ENCODE assay signal across 8 mouse cellular contexts in genomic region chr8:4322470-4322869, GRCm38 (mm10). TPM values are rescaled to one million over a fixed set of nuclear protein-coding genes. Genes with fewer than 3 reads are reported as not detected.
DNase-seq lines count a peak whose midpoint lies in the region; ATAC-seq lines count a peak whose summit lies in the region.

No protein-coding gene starts in this region.

- H3K9ac ChIP-seq in forebrain, embryonic 16.5 days (replicated peaks; ENCODE audit: low read depth, low read length) = no peak overlapping the region
- H3K9ac ChIP-seq in hindbrain, embryonic 16.5 days (ENCODE audit: low read depth, low read length) = no peak overlapping the region
- H3K9ac ChIP-seq in midbrain, embryonic 14.5 days (replicated peaks; ENCODE audit: low read length) = no peak overlapping the region

- intact Hi-C loops in left cerebral cortex, postnatal 14 days (cut with DNase I) = loop anchor here (2.0 to 5.0 kb wide), 2 partner anchors 45 to 72 kb away; partner anchors contain the start of gene Timm44

- DNase-seq in forebrain, embryonic 10.5 days (ENCODE audit: extremely low spot score, low spot score) = peak; percentile 85
- peak; percentile 74 for DNase-seq in cerebellum, adult 8-10 months
- DNase-seq in frontal cortex, postnatal 25 days (ENCODE audit: low spot score in 2 of 2) = peak; percentile 81 to 83
- DNase-seq in left cerebral cortex, postnatal 14 days (ENCODE audit: low spot score in 2 of 2) = peak; percentile 89 to 92
- DNase-seq in midbrain, embryonic 14.5 days = peak; percentile 92
- peak; percentile 81 to 88 for DNase-seq in spleen, postnatal 10 days (ENCODE audit: low spot score in 2 of 2)

- H3K27ac ChIP-seq in forebrain, embryonic 10.5 days = no peak overlapping the region
- no peak overlapping the region for H3K27ac ChIP-seq in forebrain, embryonic 16.5 days (ENCODE audit: low read length)
- H3K27ac ChIP-seq in hindbrain, embryonic 16.5 days (ENCODE audit: low read depth, low read length) = no peak overlapping the region
- H3K27ac ChIP-seq in midbrain, embryonic 14.5 days (replicated peaks; ENCODE audit: low read depth, low read length) = no peak overlapping the region

- no peak overlapping the region; the same call in 1 of the 2 replicates for H3K4me2 ChIP-seq in forebrain, embryonic 16.5 days (ENCODE audit: low read length)
- H3K4me2 ChIP-seq in hindbrain, embryonic 16.5 days (ENCODE audit: low read length) = 0 out of 2 replicates have a peak overlapping the region, but pooled peaks have one; percentile 7
- H3K4me2 ChIP-seq in midbrain, embryonic 14.5 days (ENCODE audit: low read length) = peak overlapping the region; percentile 72

- H3K27me3 ChIP-seq in forebrain, embryonic 10.5 days (ENCODE audit: poor library complexity, severe bottlenecking) = no peaks in the 10 kb centered on the region
- H3K27me3 ChIP-seq in forebrain, embryonic 16.5 days (replicated peaks; ENCODE audit: control insufficient read depth, insufficient read depth, low read length) = no peaks in the 10 kb centered on the region
- H3K27me3 ChIP-seq in hindbrain, embryonic 16.5 days (replicated peaks; ENCODE audit: control insufficient read depth, insufficient read depth, low read length) = no peaks in the 10 kb centered on the region
- no peaks in the 10 kb centered on the region for H3K27me3 ChIP-seq in midbrain, embryonic 14.5 days (ENCODE audit: control insufficient read depth, insufficient read depth, low read length)

- H3K36me3 ChIP-seq in forebrain, embryonic 10.5 days (replicated peaks) = peaks cover 67% of the 10 kb centered on the region
- peaks cover 4% of the 10 kb centered on the region; the same call in 1 of the 2 replicates for H3K36me3 ChIP-seq in forebrain, embryonic 16.5 days (ENCODE audit: control insufficient read depth, insufficient read depth)
- peaks cover 3% of the 10 kb centered on the region; the same call in 1 of the 2 replicates for H3K36me3 ChIP-seq in hindbrain, embryonic 16.5 days (ENCODE audit: control insufficient read depth, insufficient read depth, low read length)
- H3K36me3 ChIP-seq in midbrain, embryonic 14.5 days (ENCODE audit: control insufficient read depth, insufficient read depth, low read length) = peaks cover 16% of the 10 kb centered on the region

- WGBS in forebrain, embryonic 10.5 days = 34% methylated on average over 2 of the region's 2 CpGs
- WGBS in forebrain, embryonic 16.5 days = 23% methylated on average over 2 of the region's 2 CpGs
- 20% methylated on average over 2 of the region's 2 CpGs for WGBS in hindbrain, embryonic 16.5 days
- 31% methylated on average over 2 of the region's 2 CpGs for WGBS in midbrain, embryonic 14.5 days

- peaks cover 39% of the 10 kb centered on the region for H3K4me1 ChIP-seq in forebrain, embryonic 10.5 days
- peaks cover 37% of the 10 kb centered on the region for H3K4me1 ChIP-seq in forebrain, embryonic 16.5 days (replicated peaks; ENCODE audit: control insufficient read depth, insufficient read depth, low read length)
- peaks cover 34% of the 10 kb centered on the region for H3K4me1 ChIP-seq in hindbrain, embryonic 16.5 days (ENCODE audit: control insufficient read depth, insufficient read depth, low read depth, low read length)
- peaks cover 31% of the 10 kb centered on the region for H3K4me1 ChIP-seq in midbrain, embryonic 14.5 days (ENCODE audit: control insufficient read depth, insufficient read depth, low read length)

- no peak for ATAC-seq in forebrain, embryonic 16.5 days
- ATAC-seq in hindbrain, embryonic 16.5 days = no peak
- ATAC-seq in midbrain, embryonic 14.5 days (ENCODE audit: low FRiP score, low TSS enrichment) = no peak

- no peaks in the 10 kb centered on the region for H3K9me3 ChIP-seq in forebrain, embryonic 10.5 days
- H3K9me3 ChIP-seq in forebrain, embryonic 16.5 days (ENCODE audit: control insufficient read depth, low read length) = no peaks in the 10 kb centered on the region
- H3K9me3 ChIP-seq in hindbrain, embryonic 16.5 days (ENCODE audit: control insufficient read depth, low read length) = no peaks in the 10 kb centered on the region
- no peaks in the 10 kb centered on the region for H3K9me3 ChIP-seq in midbrain, embryonic 14.5 days (ENCODE audit: control insufficient read depth, low read length)

- H3K4me3 ChIP-seq in forebrain, embryonic 10.5 days = peak overlapping the region; percentile 97
- no peak overlapping the region for H3K4me3 ChIP-seq in forebrain, embryonic 16.5 days (replicated peaks; ENCODE audit: low read length)
- H3K4me3 ChIP-seq in hindbrain, embryonic 16.5 days (ENCODE audit: low read length) = no peak overlapping the region
- H3K4me3 ChIP-seq in midbrain, embryonic 14.5 days (replicated peaks; ENCODE audit: low read depth, low read length) = no peak overlapping the region

RNA-seq across cellular contexts. Expression of gene Ccl25, which starts 2.5 kb away (rescaled TPM):
- 23.6 and 26.4 TPM in 2 replicates for polyA plus RNA-seq in forebrain, embryonic 10.5 days (2016; fragmentation: Nextera tagmentation; extraction: Ambion mirVana)
- polyA plus RNA-seq in forebrain, embryonic 16.5 days (2015; fragmentation: Nextera tagmentation; extraction: Ambion mirVana) = 17.1 and 21.6 TPM in 2 replicates
- polyA plus RNA-seq in hindbrain, embryonic 16.5 days (2015; fragmentation: Nextera tagmentation; extraction: Ambion mirVana) = 15.5 and 17.2 TPM in 2 replicates
- 10 to 100 TPM; 20.9 to 26.6 TPM for total RNA-seq in left cerebral cortex, postnatal 14 days (2021)
- polyA plus RNA-seq in midbrain, embryonic 14.5 days (2014; fragmentation: Nextera tagmentation; extraction: Ambion mirVana) = 17.0 and 18.4 TPM in 2 replicates

RNA-seq across cellular contexts. Expression of gene Elavl1, which starts 2.7 kb away (rescaled TPM):
- polyA plus RNA-seq in forebrain, embryonic 10.5 days (2016; fragmentation: Nextera tagmentation; extraction: Ambion mirVana) = 354 and 371 TPM in 2 replicates
- 127 and 150 TPM in 2 replicates for polyA plus RNA-seq in forebrain, embryonic 16.5 days (2015; fragmentation: Nextera tagmentation; extraction: Ambion mirVana)
- polyA plus RNA-seq in hindbrain, embryonic 16.5 days (2015; fragmentation: Nextera tagmentation; extraction: Ambion mirVana) = 80.6 and 94.9 TPM in 2 replicates
- total RNA-seq in left cerebral cortex, postnatal 14 days (2021) = 10 to 100 TPM; 72.2 to 72.5 TPM
- polyA plus RNA-seq in midbrain, embryonic 14.5 days (2014; fragmentation: Nextera tagmentation; extraction: Ambion mirVana) = 89.3 and 157 TPM in 2 replicates

RNA-seq across cellular contexts. Expression of gene Timm44, which starts 46.8 kb away (rescaled TPM):
- 69.8 and 70.2 TPM in 2 replicates for polyA plus RNA-seq in forebrain, embryonic 10.5 days (2016; fragmentation: Nextera tagmentation; extraction: Ambion mirVana)
- 41.1 and 44.5 TPM in 2 replicates for polyA plus RNA-seq in forebrain, embryonic 16.5 days (2015; fragmentation: Nextera tagmentation; extraction: Ambion mirVana)
- 43.6 and 51.9 TPM in 2 replicates for polyA plus RNA-seq in hindbrain, embryonic 16.5 days (2015; fragmentation: Nextera tagmentation; extraction: Ambion mirVana)
- total RNA-seq in left cerebral cortex, postnatal 14 days (2021) = 10 to 100 TPM; 59.4 to 65.0 TPM
- 45.1 and 47.2 TPM in 2 replicates for polyA plus RNA-seq in midbrain, embryonic 14.5 days (2014; fragmentation: Nextera tagmentation; extraction: Ambion mirVana)
